Mouse (Mus musculus) kidney, postnatal 4 days (tissue): ENCODE results near the gene Il1rapl2.
"Not testable (repeated sequence)": the region's sequence is repeated elsewhere in the genome, so short reads cannot be mapped to it uniquely, and the experiment has no call there.

Experiments
- DNase-seq, 2 experiments: peaks; one replicate each; pipeline ENCODE4 v3.0.0; 2021; ENCODE audit warnings: mixed read lengths in 2 of 2

The Il1rapl2 gene

DNA sequence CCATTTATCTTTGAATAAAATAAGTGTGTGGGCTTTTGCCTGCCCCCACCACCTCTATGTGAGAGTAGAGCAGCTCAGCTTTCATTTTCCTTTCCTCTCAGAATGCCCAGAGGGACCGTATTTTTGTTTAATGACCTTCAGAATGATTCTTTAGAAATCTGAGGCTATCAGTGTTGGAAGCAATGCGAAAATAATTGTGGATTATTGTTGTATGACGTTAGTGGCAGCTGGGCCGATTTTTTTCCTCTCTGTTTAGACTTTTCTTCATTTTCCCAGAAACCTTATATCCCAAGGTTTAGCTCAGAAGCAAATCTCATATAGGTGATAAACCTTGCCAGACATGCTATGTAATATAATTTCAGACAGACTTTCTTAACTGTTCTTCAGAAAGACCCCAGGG, 664.2 kb downstream of the Il1rapl2 start:
- no peak for DNase-seq

DNA sequence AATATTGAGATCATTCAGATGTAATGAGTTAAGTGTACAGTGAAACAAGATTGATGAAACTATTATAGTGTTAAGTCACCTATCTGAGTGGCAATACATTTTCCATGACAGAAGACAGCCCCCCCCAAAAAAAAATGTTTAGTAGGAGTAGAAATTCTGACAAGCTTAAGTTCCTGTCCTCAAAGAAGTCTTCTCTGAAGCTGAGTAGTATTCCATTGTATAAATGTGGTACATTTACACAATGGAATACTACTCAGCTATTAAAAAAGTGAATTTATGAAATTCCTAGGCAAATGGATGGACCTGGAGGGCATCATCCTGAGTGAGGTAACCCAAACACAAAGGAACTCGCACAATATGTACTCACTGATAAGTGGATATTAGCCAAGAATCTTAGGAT, 778.3 kb downstream of the Il1rapl2 start:
- not testable (repeated sequence) for DNase-seq

GRCm38 (mm10) chrX:138433794-138434193, 863.4 kb downstream of the Il1rapl2 start:
- DNase-seq = no peak

GRCm38 (mm10) chrX:138437939-138438338, 867.5 kb downstream of the Il1rapl2 start:
- no peak for DNase-seq

DNA sequence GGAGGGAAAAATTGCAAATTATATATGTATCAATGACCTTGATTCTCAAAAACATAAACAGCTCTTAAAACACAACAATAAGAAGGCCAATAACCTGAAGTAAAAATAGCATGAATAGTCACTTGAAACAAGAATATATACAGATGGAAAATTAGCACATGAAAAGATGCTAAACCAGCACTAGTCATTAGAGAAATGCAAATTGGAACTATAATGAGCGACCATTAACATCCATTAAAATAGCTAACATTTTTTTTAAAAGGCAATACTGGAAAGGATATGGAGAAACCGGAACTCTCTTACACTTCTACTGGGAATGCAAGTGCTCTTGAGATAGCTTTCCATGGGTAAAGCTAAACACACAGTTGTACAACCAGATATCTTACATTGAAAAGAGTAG, 879.4 kb downstream of the Il1rapl2 start:
- no peak for DNase-seq

GRCm38 (mm10) chrX:138478488-138478887, 908.1 kb downstream of the Il1rapl2 start:
- DNase-seq = no peak

DNA sequence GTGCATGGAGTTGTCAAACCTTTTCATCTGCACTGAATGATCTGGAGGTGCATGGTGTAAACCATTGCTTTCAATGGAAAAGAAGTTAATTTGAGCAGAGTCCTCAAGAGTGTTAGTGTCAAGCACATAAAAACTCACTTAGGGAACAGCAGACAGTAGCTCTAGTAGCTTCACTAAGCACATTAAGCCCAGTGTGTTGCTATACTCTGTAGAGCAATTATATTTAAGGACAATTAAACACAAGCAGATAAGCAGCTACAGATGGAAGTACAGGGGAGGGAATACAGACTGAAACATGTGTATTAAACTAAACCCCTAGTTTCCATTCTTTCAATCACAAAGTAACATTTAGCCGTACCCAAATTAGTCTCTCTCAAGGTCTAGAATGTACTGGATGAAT, 930.1 kb downstream of the Il1rapl2 start:
- no peak for DNase-seq

DNA sequence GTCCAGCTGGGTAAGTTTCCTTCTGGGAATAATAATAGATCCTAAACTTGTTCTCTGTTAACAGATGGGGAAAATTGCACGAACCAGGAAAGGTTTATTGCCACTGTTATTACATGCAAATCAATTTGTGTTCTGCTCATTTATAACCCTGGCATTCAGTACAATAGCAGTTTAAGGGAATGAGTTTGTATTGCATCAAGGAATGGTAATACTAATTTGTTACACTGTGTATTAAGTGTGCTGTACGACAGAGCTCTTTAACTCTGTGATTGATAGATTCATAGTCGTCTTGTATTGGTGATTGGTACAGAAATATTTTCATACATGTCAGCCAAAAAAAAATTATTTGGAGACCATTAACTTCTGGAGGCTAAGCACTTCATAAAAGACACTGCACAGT, 934.6 kb downstream of the Il1rapl2 start:
- DNase-seq = no peak

DNA sequence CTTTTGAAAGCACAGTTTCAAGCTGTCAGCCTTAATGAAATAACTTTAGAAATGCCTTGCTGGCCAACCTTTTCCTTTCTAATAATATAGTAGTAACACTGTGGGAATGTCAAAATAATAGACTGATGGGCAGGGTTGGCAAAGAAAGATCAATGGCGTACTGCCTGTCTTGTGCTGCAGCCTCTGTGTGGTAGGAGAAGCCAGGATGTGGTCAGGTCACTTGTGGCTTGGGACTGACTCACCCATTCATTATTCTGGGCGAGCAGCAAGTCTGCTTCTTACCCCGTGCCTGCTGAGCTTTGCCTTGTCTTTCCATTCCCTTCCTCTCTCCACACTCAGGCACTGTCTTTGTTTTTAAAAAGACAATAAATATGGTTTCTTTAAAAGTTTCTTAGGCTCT, 1049.7 kb downstream of the Il1rapl2 start:
- no peak for DNase-seq

DNA sequence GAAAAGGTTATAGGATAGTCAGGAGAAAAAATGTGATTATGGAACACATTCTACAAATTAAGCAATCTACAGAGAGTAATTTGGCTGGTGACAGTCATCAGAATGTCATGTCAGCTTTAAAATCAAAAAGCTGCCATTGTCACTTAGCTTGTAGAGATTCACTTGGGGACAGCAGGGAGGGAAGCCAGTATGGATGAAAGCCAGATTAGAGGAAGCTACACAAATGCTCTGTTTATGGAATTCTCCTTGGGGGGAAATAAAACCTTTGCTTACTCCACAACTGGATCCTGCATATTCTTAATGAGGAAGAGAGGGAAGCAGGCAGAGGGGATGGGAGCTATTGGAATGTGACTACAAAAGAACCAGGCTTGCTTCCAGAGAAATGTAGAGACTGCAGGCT, 1054.9 kb downstream of the Il1rapl2 start:
- DNase-seq = no peak

DNA sequence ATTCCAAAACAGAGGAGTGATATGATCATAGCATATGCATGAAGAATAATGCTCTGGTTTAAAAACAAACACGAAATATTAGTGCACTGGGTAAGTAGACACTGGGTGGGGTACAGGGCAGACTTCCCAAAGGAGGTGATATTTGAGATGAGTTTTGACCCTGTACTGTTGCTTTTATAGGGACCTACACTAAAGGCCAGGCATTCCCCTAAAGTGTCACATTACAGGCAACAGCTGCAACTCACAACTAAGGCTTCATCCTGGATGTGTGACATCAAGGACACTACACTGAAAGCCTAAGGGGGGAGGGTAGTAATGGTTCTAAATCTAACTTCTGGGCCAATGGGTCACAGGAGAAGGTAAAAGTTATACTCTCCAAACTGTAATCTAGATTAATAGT, 1152.0 kb downstream of the Il1rapl2 start:
- DNase-seq = no peak

GRCm38 (mm10) chrX:138800958-138801357, 1230.5 kb downstream of the Il1rapl2 start:
- no peak for DNase-seq

DNA sequence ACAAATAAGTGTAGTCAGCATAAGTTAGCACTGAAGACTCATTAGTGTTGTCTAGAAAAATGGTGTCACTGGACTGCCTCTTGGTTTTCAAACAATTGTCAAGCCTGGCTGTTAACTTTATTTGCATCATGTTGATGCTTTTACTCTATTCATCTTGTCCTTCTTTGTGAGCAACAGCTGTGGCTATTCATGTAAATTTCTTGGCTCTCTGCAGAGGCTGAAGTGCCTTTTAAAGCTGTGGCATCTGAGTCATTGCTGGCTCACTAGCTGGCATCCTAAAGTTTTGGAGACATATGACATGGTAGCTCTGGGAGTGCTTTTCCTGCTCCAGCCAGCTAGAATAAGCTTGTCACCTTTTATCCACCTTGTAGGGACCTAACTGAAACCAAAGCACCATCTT, 1261.5 kb downstream of the Il1rapl2 start:
- no peak for DNase-seq

- no peak for DNase-seq
Observed at GRCm38 (mm10) chrX:138833894-138834293, 1263.5 kb downstream of the Il1rapl2 start.

DNA sequence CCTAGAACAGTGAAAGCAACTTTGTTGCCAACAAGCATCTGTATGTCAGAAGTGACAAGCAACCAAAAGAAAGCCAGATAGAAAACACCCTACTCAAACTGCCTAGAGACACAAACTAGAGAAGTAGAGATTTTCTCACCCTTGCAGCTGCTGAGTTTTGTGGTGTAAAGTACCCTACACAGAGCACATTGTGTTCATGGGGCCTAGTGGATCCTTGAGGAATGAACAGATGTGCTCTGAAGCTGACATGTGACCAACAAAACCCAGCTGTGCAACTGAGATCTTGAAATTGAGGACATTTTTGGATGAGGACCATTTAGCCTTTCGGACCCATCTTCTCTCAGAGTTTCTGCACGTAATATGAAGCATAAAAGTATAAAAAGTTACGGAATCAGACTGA, 1268.0 kb downstream of the Il1rapl2 start:
- no peak for DNase-seq
